Mouse (Mus musculus) ES-Bruce4 (cell line): ENCODE data around the gene Slc8a1. TPM values are rescaled to one million over a fixed set of nuclear protein-coding genes. Genes with fewer than 3 reads are reported as not detected.

Source experiments
- H3K27ac ChIP-seq: 2 replicates; pipeline ENCODE4 v1.5.1; 2012; ENCODE audit warnings: low read length, inconsistent platforms; ENCODE audit not compliant: insufficient read depth
- H3K27me3 ChIP-seq: 2 replicates; pipeline ENCODE4 v1.6.1; 2012; ENCODE audit warnings: mild to moderate bottlenecking, low read length, inconsistent platforms; ENCODE audit not compliant: control insufficient read depth, poor library complexity, insufficient read depth, severe bottlenecking
- H3K36me3 ChIP-seq: 2 replicates; pipeline ENCODE4 v1.6.1; 2012; ENCODE audit warnings: inconsistent platforms, mild to moderate bottlenecking, low read length, moderate library complexity; ENCODE audit not compliant: control insufficient read depth, poor library complexity, insufficient read depth, severe bottlenecking
- H3K4me1 ChIP-seq: one replicate; pipeline ENCODE4 v1.8.1; 2011; ENCODE audit warnings: low read length; ENCODE audit not compliant: control insufficient read depth, insufficient read depth
- H3K4me3 ChIP-seq: 2 replicates; pipeline ENCODE4 v1.5.1; 2011; ENCODE audit warnings: low read depth, mild to moderate bottlenecking, low read length
- H3K9ac ChIP-seq: 2 replicates; pipeline ENCODE4 v1.6.1; 2012; ENCODE audit warnings: low read depth, mild to moderate bottlenecking, inconsistent platforms; ENCODE audit not compliant: poor library complexity, severe bottlenecking
- H3K9me3 ChIP-seq: replicated peaks from 2 replicates; pipeline ENCODE4 v1.6.1; 2012; ENCODE audit warnings: mild to moderate bottlenecking, low read length, inconsistent platforms; ENCODE audit not compliant: control insufficient read depth, poor library complexity, insufficient read depth, severe bottlenecking
- CTCF ChIP-seq: IDR thresholded peaks from one replicate; pipeline ENCODE4 v1.8.1; 2011; ENCODE audit warnings: low read depth, low read length
- EP300 ChIP-seq: IDR thresholded peaks from 2 replicates; pipeline ENCODE4 v1.6.1; 2011; ENCODE audit warnings: low read depth, low read length; ENCODE audit not compliant: insufficient read depth
- POLR2A ChIP-seq: IDR thresholded peaks from one replicate; pipeline ENCODE4 v1.8.1; 2011; ENCODE audit warnings: low read length; ENCODE audit not compliant: insufficient read depth
- polyA plus RNA-seq: library from polyadenylated mRNA; stranded (reverse); fragments of >200 nt; gene quantifications from 2 replicates; pipeline ENCODE4 v1.2.4, GENCODE M21; 2011; ENCODE audit warnings: low read depth; ENCODE audit not compliant: missing spikeins, insufficient read depth, insufficient read length

The Slc8a1 gene
- polyA plus RNA-seq, 1 experiment: 0.52 TPM

GRCm38 (mm10) chr17:81654548-81654947 is 83.6 kb downstream of the Slc8a1 start:
- H3K4me1 ChIP-seq: no peaks in the 10 kb centered on the region
- H3K9ac ChIP-seq: no peak overlapping the region
- H3K36me3 ChIP-seq: no peaks in the 10 kb centered on the region
- H3K27ac ChIP-seq: no peak overlapping the region
- H3K4me3 ChIP-seq: no peak overlapping the region
- H3K9me3 ChIP-seq: no peaks in the 10 kb centered on the region
- TF ChIP-seq EP300 (no peak), POLR2A (no peak), CTCF (no peak)
- no peaks in the 10 kb centered on the region for H3K27me3 ChIP-seq

DNA sequence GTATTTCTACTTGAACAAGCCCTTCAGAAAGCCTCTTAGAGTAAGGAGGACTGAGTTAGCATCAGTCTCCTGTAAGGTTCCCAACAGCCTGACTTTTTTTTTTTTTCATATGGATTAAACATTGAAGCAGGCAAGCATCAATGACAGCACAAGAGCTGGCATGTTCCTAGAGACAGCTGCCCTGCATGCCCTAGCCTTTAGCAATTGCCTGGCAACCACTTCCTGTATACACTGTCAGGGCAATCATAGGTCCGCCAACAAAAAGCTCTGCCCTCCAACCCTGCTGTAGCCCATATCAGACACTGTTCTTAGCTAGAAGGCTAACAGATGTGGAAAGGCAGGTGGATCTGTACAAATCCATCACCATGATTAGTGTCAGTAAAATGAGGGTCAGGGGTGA is 85.2 kb downstream of the Slc8a1 start:
- Histone ChIP-seq H3K9ac (no peak overlapping the region), H3K9me3 (no peaks in the 10 kb centered on the region), H3K4me3 (no peak overlapping the region), H3K36me3 (no peaks in the 10 kb centered on the region), H3K27ac (no peak overlapping the region), H3K4me1 (no peaks in the 10 kb centered on the region), H3K27me3 (no peaks in the 10 kb centered on the region)
- no peak for TF ChIP-seq POLR2A
- TF ChIP-seq EP300: no peak
- no peak for TF ChIP-seq CTCF

DNA sequence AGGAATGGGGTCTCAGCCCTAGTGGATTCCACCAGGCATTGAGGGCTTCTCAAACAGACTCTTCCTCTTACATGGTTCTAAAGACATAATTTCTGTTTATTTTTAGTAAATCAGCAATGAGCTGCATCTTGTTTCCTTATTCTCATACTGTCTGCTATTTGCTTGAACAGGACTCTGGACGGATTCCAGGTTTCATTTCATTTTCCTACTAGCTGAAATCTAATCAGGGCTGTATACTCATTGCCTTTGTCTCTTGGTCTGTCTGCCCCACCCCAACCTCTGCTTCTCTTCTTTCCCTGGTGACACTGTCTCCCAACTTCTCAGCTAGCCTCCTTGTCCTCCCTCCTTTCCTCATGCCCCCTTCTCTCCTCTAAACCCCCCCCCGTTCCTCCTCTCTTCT is 101.4 kb downstream of the Slc8a1 start:
- no peaks in the 10 kb centered on the region for H3K36me3 ChIP-seq
- no peaks in the 10 kb centered on the region for H3K4me1 ChIP-seq
- no peak overlapping the region for H3K4me3 ChIP-seq
- no peaks in the 10 kb centered on the region for H3K9me3 ChIP-seq
- TF ChIP-seq POLR2A: no peak
- no peak for TF ChIP-seq EP300
- TF ChIP-seq CTCF: no peak
- H3K9ac ChIP-seq: no peak overlapping the region
- H3K27me3 ChIP-seq: no peaks in the 10 kb centered on the region
- no peak overlapping the region for H3K27ac ChIP-seq

GRCm38 (mm10) chr17:81630471-81630870 is 107.7 kb downstream of the Slc8a1 start:
- no peak overlapping the region for H3K27ac ChIP-seq
- H3K9me3 ChIP-seq: no peaks in the 10 kb centered on the region
- no peaks in the 10 kb centered on the region for H3K4me1 ChIP-seq
- H3K4me3 ChIP-seq: no peak overlapping the region
- H3K9ac ChIP-seq: no peak overlapping the region
- no peaks in the 10 kb centered on the region for H3K27me3 ChIP-seq
- TF ChIP-seq POLR2A: no peak
- TF ChIP-seq CTCF: no peak
- no peak for TF ChIP-seq EP300
- H3K36me3 ChIP-seq: no peaks in the 10 kb centered on the region

DNA sequence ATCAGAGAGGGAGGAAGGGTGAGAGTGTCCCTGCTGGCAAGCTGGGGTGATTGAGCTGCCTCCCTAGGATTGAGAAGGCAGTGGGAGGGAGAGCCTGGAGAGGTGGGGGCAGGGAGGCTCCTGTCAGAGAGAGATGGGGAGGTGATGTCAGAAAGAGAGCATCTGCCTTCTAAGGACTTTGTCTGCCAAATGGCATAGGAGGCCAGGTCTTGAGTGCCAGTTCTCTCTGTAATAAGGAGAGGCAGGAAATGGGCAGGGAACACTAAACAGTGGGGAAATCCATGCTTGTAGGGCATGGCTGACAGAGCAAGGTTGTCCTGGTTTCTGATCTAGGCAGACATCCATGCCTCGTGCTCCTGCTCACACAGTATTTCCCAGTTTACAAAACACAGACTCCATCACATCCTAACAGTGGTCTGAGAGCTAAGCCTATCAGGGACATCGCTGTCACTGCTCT is 117.0 kb downstream of the Slc8a1 start:
- no peaks in the 10 kb centered on the region for H3K36me3 ChIP-seq
- H3K27ac ChIP-seq: no peak overlapping the region
- H3K4me3 ChIP-seq: no peak overlapping the region
- H3K27me3 ChIP-seq: no peaks in the 10 kb centered on the region
- TF ChIP-seq EP300 (no peak), POLR2A (no peak), CTCF (no peak)
- H3K4me1 ChIP-seq: no peaks in the 10 kb centered on the region
- no peak overlapping the region for H3K9ac ChIP-seq
- no peaks in the 10 kb centered on the region for H3K9me3 ChIP-seq

- H3K4me1 ChIP-seq: no peaks in the 10 kb centered on the region
- TF ChIP-seq CTCF (no peak), POLR2A (no peak), EP300 (no peak)
- no peaks in the 10 kb centered on the region for H3K36me3 ChIP-seq
- no peaks in the 10 kb centered on the region for H3K27me3 ChIP-seq
- H3K4me3 ChIP-seq: no peak overlapping the region
- H3K27ac ChIP-seq: no peak overlapping the region
- no peaks in the 10 kb centered on the region for H3K9me3 ChIP-seq
- H3K9ac ChIP-seq: no peak overlapping the region
Measured at GRCm38 (mm10) chr17:81618461-81618860, 119.7 kb downstream of the Slc8a1 start.
